Mouse (Mus musculus): ENCODE data around the gene Maco1.

DNA sequence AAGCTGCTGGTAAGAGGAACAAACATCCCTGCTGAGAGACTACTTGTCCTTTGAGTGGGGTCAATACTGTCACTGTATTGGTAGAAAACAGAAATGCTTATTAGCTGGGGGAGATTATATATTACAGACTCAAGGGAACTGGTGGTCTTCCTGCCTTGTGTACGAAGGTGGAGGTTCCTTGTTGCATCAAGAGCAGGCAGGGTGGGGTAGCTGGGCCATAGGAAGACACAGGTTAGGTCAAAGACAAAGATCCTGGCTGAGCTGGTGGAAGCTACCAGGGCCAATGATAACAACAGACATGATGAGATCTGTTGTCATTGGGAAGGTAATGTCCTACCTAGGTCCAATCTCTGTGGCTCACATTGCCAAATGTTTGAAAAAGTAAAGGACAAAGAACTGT, 12.9 kb downstream of the Maco1 start:
- TF ChIP-seq POLR2A (IDR thresholded peaks at IDR 0.05; ENCODE audit: insufficient read depth, low read length): no peak
- TF ChIP-seq CTCF (IDR thresholded peaks at IDR 0.05; ENCODE audit: low read depth, low read length): no peak

All from ES-Bruce4 (cell line).